Mouse (Mus musculus) kidney, postnatal 10 days (tissue): ENCODE results near the gene Neurod2.

Source experiments
- DNase-seq: peaks from one replicate; pipeline ENCODE4 v3.0.0; 2021; ENCODE audit warnings: mixed read lengths

The Neurod2 gene

GRCm38 (mm10) chr11:98298484-98299205 is 30.8 kb downstream of the Neurod2 start:
- DNase-seq: peak; percentile 70

DNA sequence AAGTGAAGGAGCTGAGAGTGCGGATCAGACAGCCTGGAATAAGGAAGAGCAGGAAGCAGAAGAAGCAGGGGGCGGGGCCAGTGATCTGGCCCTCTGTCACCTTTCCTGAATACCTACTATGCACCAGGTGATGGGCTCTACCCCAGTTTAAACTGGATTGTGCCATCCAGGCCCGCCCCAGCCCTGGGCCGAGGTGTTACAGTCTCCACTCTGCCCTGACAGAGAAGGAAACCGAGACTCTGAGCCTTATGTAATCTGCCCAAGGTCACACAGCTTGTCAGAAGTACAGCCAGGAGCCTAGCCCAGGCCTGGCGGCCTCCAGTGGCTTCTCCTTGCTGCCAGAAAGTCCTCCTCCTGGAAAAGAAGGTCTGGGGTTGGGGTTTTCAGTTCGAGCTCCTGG is 31.7 kb downstream of the Neurod2 start:
- peak; percentile 38 for DNase-seq

- no peak for DNase-seq
Observed at GRCm38 (mm10) chr11:98296916-98297315, 32.5 kb downstream of the Neurod2 start.

DNA sequence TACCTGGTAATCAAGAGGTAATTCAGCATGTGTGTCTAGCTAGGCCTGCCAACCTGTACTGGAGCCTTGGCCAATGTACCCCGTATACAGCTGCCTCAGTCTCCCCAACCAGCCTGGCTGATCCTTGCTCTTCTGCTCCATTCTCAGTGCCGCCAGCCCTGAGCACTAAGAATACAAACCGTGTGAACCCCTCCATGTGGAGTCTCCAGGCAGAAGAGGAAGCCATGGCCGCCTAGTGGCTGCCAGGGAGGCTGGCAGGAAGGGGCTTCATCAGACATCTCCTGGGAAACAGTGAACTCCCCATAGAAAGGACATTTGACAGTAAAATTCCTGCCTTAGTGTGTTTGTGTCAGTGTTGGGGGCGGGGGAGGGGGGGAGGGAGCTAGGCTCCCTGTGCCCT is 33.2 kb downstream of the Neurod2 start:
- peak; percentile 61 for DNase-seq

DNA sequence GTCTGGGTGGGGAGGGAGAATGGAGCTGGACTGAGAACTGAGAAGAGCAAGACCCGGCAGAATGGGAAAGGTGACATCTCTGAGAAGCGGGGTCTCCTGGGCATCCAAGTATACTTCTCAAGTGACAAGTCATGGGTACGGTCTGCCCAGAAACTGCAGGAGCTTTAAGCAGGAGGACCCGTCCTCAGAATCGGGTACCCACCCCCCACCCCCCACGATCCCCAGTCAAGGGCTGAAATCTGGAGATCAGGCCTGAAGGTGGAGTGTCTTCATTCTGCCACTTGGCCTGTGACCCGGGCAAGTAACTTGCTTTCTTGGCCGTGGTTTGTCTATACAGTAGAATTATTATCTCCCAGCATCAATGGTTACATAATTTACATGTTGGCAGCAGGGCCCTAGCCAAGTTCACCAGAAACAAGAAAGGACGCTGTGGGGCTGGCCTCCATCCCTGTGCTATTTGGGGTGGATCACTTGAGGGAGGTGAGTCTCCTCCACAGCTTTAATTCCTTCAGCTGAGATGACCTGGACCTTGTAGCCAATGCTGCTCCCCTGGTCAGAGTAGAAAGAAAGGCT is 34.3 kb downstream of the Neurod2 start:
- DNase-seq: no peak

DNA sequence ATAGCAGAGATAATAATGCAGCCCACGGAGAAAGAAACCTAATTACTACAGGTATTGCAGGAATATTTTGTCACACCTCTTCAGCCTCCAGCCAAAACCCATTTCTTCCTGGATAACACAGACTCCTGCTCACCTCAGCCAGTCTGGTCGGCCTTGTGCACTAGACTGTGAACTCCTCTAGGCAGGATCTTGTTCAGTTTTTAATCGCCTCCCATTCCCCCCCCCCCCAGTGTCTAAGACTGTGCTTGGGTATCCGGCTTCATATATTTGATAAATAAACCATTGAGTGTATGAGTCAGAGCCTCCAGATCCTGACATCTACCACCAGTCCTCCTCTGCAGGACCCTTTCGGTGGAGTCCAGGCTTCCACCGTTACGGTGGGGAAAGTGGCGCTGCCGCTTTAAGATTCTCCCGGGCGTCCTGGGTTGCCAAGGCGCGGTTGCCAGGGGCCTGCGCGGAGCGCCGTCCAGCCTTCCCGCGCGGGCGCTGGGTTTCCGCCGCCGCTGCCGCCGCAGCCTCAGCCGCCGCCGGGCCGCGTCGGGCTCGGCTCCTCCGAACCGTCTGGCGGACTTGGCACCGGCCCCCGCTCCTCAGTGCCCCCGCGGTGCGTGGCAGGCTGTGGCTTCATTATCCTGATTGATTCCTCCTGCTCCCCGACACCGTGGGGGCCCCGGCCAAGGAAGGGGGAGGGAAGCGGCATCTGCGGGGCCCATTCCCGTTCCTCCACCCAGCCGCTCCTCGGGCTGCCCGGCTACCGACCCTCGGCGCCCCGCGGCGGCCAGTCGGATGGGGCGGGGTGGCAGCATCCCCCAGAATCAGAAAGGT is 35.0 kb downstream of the Neurod2 start:
- peak; percentile 85 for DNase-seq

DNA sequence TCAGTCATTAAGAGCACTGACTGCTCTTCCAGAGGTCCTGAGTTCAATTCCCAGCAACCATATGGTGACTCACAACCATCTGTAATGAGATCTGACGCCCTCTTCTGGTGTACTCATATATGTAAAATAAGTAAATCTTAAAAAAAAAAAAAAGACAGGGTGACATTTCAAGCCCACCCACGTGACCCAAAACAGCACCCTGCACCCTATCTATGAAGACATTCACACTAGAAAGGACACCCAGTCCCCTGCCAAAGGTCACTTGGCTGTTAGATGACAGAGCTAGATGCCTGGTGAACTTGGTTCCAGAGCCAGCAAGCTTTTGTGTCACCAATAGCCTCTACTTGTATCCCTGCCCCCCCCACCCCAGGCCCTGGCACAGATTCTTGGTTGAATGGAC is 36.4 kb downstream of the Neurod2 start:
- no peak for DNase-seq

- DNase-seq: no peak
Observed at GRCm38 (mm10) chr11:98290906-98291305, 38.5 kb downstream of the Neurod2 start.

- no peak for DNase-seq
Observed at GRCm38 (mm10) chr11:98289873-98290272, 39.6 kb downstream of the Neurod2 start.

DNA sequence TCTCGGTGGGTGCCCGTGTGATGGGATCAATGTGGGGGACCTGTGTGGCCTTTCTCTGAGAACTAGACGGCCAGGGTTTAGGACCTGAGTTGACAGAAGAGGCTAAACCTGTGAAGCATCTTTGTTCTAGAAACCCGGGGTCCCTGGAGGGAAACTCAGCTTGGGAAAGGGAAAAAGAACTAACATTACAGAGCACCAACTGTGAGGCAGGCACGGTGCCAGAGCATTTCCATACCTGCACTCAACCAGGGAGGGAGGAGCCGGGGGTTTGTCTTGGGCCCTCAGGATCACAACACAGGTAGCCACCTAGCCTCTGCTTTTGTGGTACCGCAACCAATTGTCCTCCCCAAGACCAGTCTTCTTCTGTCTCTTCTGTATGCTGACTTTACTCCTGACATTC is 41.5 kb downstream of the Neurod2 start:
- DNase-seq: no peak

- DNase-seq: no peak
Observed at GRCm38 (mm10) chr11:98287531-98287930, 41.9 kb downstream of the Neurod2 start.

DNA sequence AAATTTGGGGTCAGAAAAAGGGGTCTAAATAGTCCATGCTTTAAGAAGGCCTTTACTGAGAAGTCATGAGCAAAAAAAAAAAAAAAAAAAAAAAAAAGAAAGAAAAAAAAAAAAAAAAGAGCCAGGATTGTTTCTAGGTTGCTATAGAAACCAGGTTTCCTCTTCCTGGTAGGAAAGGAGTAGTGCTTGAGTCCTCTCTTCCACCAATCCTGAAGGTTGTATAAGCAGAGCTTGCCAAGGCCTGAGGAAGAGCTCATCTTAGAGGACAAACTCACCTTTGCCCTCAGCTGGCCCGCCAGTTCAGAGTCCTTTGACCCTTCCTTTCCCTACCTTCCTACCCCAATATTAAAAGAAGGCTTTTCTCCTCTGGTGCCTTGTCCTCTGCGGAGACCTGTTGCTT is 44.1 kb downstream of the Neurod2 start:
- no peak for DNase-seq

DNA sequence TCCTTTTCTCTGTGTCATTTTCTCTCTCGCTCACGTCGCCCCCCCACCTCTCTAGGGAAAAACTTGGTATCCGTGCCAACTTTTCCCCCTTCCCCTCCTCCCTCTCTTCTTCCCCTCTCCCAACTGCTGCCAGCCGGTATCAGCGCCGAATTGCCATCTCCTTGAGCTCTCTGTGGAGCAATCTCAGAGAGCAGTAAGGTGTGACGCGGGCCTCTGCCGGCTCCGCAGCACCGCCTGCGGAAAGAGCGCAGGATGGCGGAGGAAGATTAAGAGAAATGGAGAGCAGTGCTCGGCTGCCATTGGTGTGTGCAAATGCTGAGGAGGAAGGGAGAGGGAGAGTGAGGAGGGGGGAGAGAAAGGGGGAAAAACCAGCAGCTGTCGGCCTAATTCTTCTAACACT is 45.2 kb downstream of the Neurod2 start:
- peak; percentile 38 for DNase-seq

GRCm38 (mm10) chr11:98283740-98284139 is 45.7 kb downstream of the Neurod2 start:
- DNase-seq: no peak
